Mouse (Mus musculus): ENCODE measurements at regions not wholly inside any gene's neighbourhood (a gene's known extent, or its start where the extent isn't known, plus 50 kb on each side); places are given as distances from the start of the nearest gene placed in this dataset.

- H3K27me3 ChIP-seq (ENCODE audit: control insufficient read depth in 1 of 2, insufficient read depth in 2 of 2, low read length in 2 of 2): no peaks in the 10 kb centered on the region
These were observed 116.5 kb upstream of the 1600014C23Rik start for GRCm38 (mm10) chr17:45850174-45850573.

GRCm38 (mm10) chr17:45848605-45849004, 115.0 kb upstream of the 1600014C23Rik start:
- Histone ChIP-seq H3K4me3 (ENCODE audit: control insufficient read depth in 1 of 2, insufficient read depth in 1 of 2, low read depth in 2 of 2, low read length in 2 of 2) (no peak overlapping the region), H3K79me2 (ENCODE audit: control insufficient read depth, insufficient read depth, low read length, poor library complexity) (no peaks in the 10 kb centered on the region), H3K9me3 (replicated peaks; ENCODE audit: insufficient read depth, low read length) (no peaks in the 10 kb centered on the region), H3K36me3 (ENCODE audit: control insufficient read depth in 1 of 2, insufficient read depth in 2 of 2, low read length in 2 of 2) (no peaks in the 10 kb centered on the region; a peak in 1 of 4 replicates), H3K4me1 (ENCODE audit: control insufficient read depth in 1 of 2, insufficient read depth in 2 of 2, low read length in 2 of 2) (peaks cover 7 to 10% of the 10 kb centered on the region in 2 experiments; a peak in 3 of 4 replicates), H3K9ac (ENCODE audit: control insufficient read depth, low read depth, low read length, poor library complexity, severe bottlenecking) (no peak overlapping the region), H3K27me3 (ENCODE audit: control insufficient read depth in 1 of 2, insufficient read depth in 2 of 2, low read length in 2 of 2) (peaks cover 0 to 5% of the 10 kb centered on the region in 2 experiments; a peak in 1 of 4 replicates), H3K27ac (ENCODE audit: control insufficient read depth, low read depth, low read length) (no peak overlapping the region)
- TF ChIP-seq EP300 (IDR thresholded peaks at IDR 0.05; ENCODE audit: low read depth in 1 of 2, low read length in 2 of 2): no peak
- TF ChIP-seq GABPA (IDR thresholded peaks at IDR 0.05; ENCODE audit: low read depth, low read length): no peak
- TF ChIP-seq NRF1 (IDR thresholded peaks at IDR 0.05; ENCODE audit: insufficient read depth, low read depth, low read length, poor library complexity, severe bottlenecking): no peak
- no peak for TF ChIP-seq UBTF (IDR thresholded peaks at IDR 0.05; ENCODE audit: borderline replicate concordance, insufficient read depth, low read depth, low read length)
- TF ChIP-seq POLR2AphosphoS5 (IDR thresholded peaks at IDR 0.05; ENCODE audit: borderline replicate concordance, low read depth, low read length): no peak
- no peak for TF ChIP-seq CHD1 (IDR thresholded peaks at IDR 0.05; ENCODE audit: low read depth, low read length)
- TF ChIP-seq TCF12 (IDR thresholded peaks at IDR 0.05; ENCODE audit: low read depth, low read length): no peak
- no peak for TF ChIP-seq ZKSCAN1 (IDR thresholded peaks at IDR 0.05; ENCODE audit: low read depth, low read length)
- TF ChIP-seq USF1 (IDR thresholded peaks at IDR 0.05; ENCODE audit: low read depth, low read length): no peak
- TF ChIP-seq MYC (IDR thresholded peaks at IDR 0.05; ENCODE audit: low read depth, low read length): no peak
- TF ChIP-seq ZC3H11A (IDR thresholded peaks at IDR 0.05; ENCODE audit: low read depth, low read length): peak; percentile 46; the same call in 1 of the 2 replicates
- no peak for TF ChIP-seq E2F4 (IDR thresholded peaks at IDR 0.05; ENCODE audit: borderline replicate concordance, low read depth, low read length)
- TF ChIP-seq HCFC1 (IDR thresholded peaks at IDR 0.05; ENCODE audit: low read depth, low read length): no peak
- no peak for TF ChIP-seq JUND (IDR thresholded peaks at IDR 0.05; ENCODE audit: low read depth, low read length)
- no peak for TF ChIP-seq ZNF384 (IDR thresholded peaks at IDR 0.05; ENCODE audit: low read depth, low read length)
- TF ChIP-seq SMC3 (IDR thresholded peaks at IDR 0.05; ENCODE audit: low read depth, low read length): peak; percentile 65
- TF ChIP-seq MEF2A (IDR thresholded peaks at IDR 0.05; ENCODE audit: extremely low read depth, insufficient replicate concordance, low read depth, low read length, poor library complexity, severe bottlenecking): no peak
- no peak for TF ChIP-seq MXI1 (IDR thresholded peaks at IDR 0.05; ENCODE audit: low read depth, low read length)
- no peak for TF ChIP-seq ZMIZ1 (IDR thresholded peaks at IDR 0.05; ENCODE audit: low read depth, low read length)
- TF ChIP-seq MAZ (IDR thresholded peaks at IDR 0.05; ENCODE audit: low read depth, low read length): no peak
- no peak for TF ChIP-seq RCOR1 (IDR thresholded peaks at IDR 0.05; ENCODE audit: low read depth, low read length)
- TF ChIP-seq TAL1 (IDR thresholded peaks at IDR 0.05; ENCODE audit: low read length): no peak
- peak; percentile 54 for TF ChIP-seq RAD21 (IDR thresholded peaks at IDR 0.05; ENCODE audit: low read depth, low read length)
- peak; percentile 7 to 59 (median 46); a peak in 5 of 6 replicates for TF ChIP-seq CTCF (IDR thresholded peaks at IDR 0.05 in 2 of 3, conservative IDR thresholded peaks at IDR 0.05 in 1 of 3; ENCODE audit: control insufficient read depth in 1 of 3, insufficient read depth in 1 of 3, low read depth in 2 of 3, low read length in 3 of 3, poor library complexity in 1 of 3, severe bottlenecking in 1 of 3)
- no peak for TF ChIP-seq GATA1 (IDR thresholded peaks at IDR 0.05; ENCODE audit: low read depth, low read length)
- DNase-seq (ENCODE audit: low read depth, low spot score): no peak

More at GRCm38 (mm10) chr17:45850174-45850573, 116.5 kb upstream of the 1600014C23Rik start:
- no peak overlapping the region for H3K4me3 ChIP-seq (ENCODE audit: control insufficient read depth in 1 of 2, insufficient read depth in 1 of 2, low read depth in 2 of 2, low read length in 2 of 2)
- H3K27ac ChIP-seq (ENCODE audit: control insufficient read depth, low read depth, low read length): no peak overlapping the region
- H3K4me1 ChIP-seq (ENCODE audit: control insufficient read depth in 1 of 2, insufficient read depth in 2 of 2, low read length in 2 of 2): peaks cover 9 to 16% of the 10 kb centered on the region in 2 experiments; a peak in 3 of 4 replicates
- no peaks in the 10 kb centered on the region; a peak in 1 of 4 replicates for H3K36me3 ChIP-seq (ENCODE audit: control insufficient read depth in 1 of 2, insufficient read depth in 2 of 2, low read length in 2 of 2)
- no peak overlapping the region for H3K9ac ChIP-seq (ENCODE audit: control insufficient read depth, low read depth, low read length, poor library complexity, severe bottlenecking)
- H3K9me3 ChIP-seq (replicated peaks; ENCODE audit: insufficient read depth, low read length): no peaks in the 10 kb centered on the region
- TF ChIP-seq POLR2A (IDR thresholded peaks at IDR 0.05; ENCODE audit: control insufficient read depth in 1 of 2, insufficient read depth in 1 of 2, low read depth in 1 of 2, low read length in 2 of 2, poor library complexity in 1 of 2) (no peak), TCF12 (IDR thresholded peaks at IDR 0.05; ENCODE audit: low read depth, low read length) (no peak), ZMIZ1 (IDR thresholded peaks at IDR 0.05; ENCODE audit: low read depth, low read length) (no peak), CTCF (IDR thresholded peaks at IDR 0.05 in 2 of 3, conservative IDR thresholded peaks at IDR 0.05 in 1 of 3; ENCODE audit: control insufficient read depth in 1 of 3, insufficient read depth in 1 of 3, low read depth in 2 of 3, low read length in 3 of 3, poor library complexity in 1 of 3, severe bottlenecking in 1 of 3) (no peak), ZKSCAN1 (IDR thresholded peaks at IDR 0.05; ENCODE audit: low read depth, low read length) (no peak), TBP (IDR thresholded peaks at IDR 0.05; ENCODE audit: low read depth, low read length) (no peak), NRF1 (IDR thresholded peaks at IDR 0.05; ENCODE audit: insufficient read depth, low read depth, low read length, poor library complexity, severe bottlenecking) (no peak), MAX (IDR thresholded peaks at IDR 0.05; ENCODE audit: low read length) (no peak), ELF1 (IDR thresholded peaks at IDR 0.05; ENCODE audit: low read depth, low read length) (no peak), CHD1 (IDR thresholded peaks at IDR 0.05; ENCODE audit: low read depth, low read length) (no peak), E2F4 (IDR thresholded peaks at IDR 0.05; ENCODE audit: borderline replicate concordance, low read depth, low read length) (no peak), ZNF384 (IDR thresholded peaks at IDR 0.05; ENCODE audit: low read depth, low read length) (no peak), TAL1 (IDR thresholded peaks at IDR 0.05; ENCODE audit: low read length) (no peak), NELFE (IDR thresholded peaks at IDR 0.05; ENCODE audit: low read depth, low read length) (no peak), BHLHE40 (IDR thresholded peaks at IDR 0.05; ENCODE audit: borderline replicate concordance, low read depth, low read length) (no peak), RCOR1 (IDR thresholded peaks at IDR 0.05; ENCODE audit: low read depth, low read length) (no peak), MAZ (IDR thresholded peaks at IDR 0.05; ENCODE audit: low read depth, low read length) (no peak)
- no peaks in the 10 kb centered on the region for H3K79me2 ChIP-seq (ENCODE audit: control insufficient read depth, insufficient read depth, low read length, poor library complexity)
- DNase-seq (ENCODE audit: low read depth, low spot score): no peak
